Mouse (Mus musculus) spleen, adult 2 months (tissue): ENCODE results near the gene Ankrd13c.

Experiments
- CTCF ChIP-seq: fragments of 200-500 bp; IDR thresholded peaks from 2 replicates; pipeline ENCODE4 v1.5.1; 2011; ENCODE audit warnings: mild to moderate bottlenecking, inconsistent platforms; ENCODE audit not compliant: insufficient read depth, insufficient read length, insufficient replicate concordance; ENCODE audit errors: extremely low read depth
- POLR2A ChIP-seq: fragments of 200-500 bp; IDR thresholded peaks from 2 replicates; pipeline ENCODE4 v1.6.1; 2011; ENCODE audit warnings: low read depth, low read length, inconsistent platforms

GRCm38 (mm10) chr3:157910262-157910661 is 36.8 kb upstream of the Ankrd13c start:
- TF ChIP-seq CTCF (no peak), POLR2A (no peak)
